ENCODE assay signal across 8 mouse cellular contexts in the genomic region with DNA sequence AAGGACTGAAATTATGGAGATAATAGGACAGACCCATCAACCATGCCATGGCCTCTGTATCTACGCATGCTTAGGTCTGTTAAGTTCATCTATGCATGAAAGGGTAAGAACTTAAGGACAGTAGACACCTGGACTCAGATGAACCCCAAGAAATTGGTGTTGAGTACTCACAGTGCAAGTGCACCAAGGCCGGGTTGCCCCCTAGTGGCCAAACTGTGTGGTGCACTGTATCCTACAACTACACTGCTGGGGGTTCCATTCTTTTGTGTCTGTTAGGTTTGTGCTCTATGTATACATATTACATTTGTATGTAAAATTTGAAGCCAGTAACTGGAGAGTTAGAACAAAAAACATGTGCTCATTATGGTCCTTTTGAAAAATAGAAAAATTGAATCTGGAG.
DNase-seq lines count a peak whose midpoint lies in the region; ATAC-seq and TF ChIP-seq lines count a peak whose summit lies in the region.

No protein-coding gene starts in this region.

- no peak overlapping the region for H3K4me3 ChIP-seq in E14TG2a.4 (replicated peaks; ENCODE audit: low read length)
- H3K4me3 ChIP-seq in liver, embryonic 14.5 days (ENCODE audit: insufficient read depth in 1 of 2, low read depth in 2 of 2, low read length in 2 of 2), result no peak overlapping the region

- TF ChIP-seq EP300 in liver, embryonic 14.5 days (IDR thresholded peaks at IDR 0.05; ENCODE audit: low read depth), result no peak

- no peak overlapping the region for H3K9ac ChIP-seq in liver, embryonic 14.5 days (replicated peaks)

- H3K27ac ChIP-seq in liver, embryonic 14.5 days, result no peak overlapping the region

- H3K9me3 ChIP-seq in E14TG2a.4 (ENCODE audit: low read length), result peaks cover 49% of the 10 kb centered on the region
- H3K9me3 ChIP-seq in liver, embryonic 14.5 days (ENCODE audit: control insufficient read depth, low read length), result no peaks in the 10 kb centered on the region

- TF ChIP-seq CTCF in E14TG2a.4 (conservative IDR thresholded peaks at IDR 0.05; ENCODE audit: low read length), result peak; percentile 76
- TF ChIP-seq CTCF in liver, embryonic 14.5 days (IDR thresholded peaks at IDR 0.05; ENCODE audit: low read depth), result peak; percentile 77

- intact Hi-C loops in left cerebral cortex, postnatal 4 days (cut with DNase I), result no loop called here
- intact Hi-C loops in gastrocnemius, postnatal 14 days (cut with DNase I; ENCODE audit: low total_unique reads), result no loop called here

- no peaks in the 10 kb centered on the region for H3K4me1 ChIP-seq in E14TG2a.4 (replicated peaks; ENCODE audit: low read depth, low read length)
- no peaks in the 10 kb centered on the region for H3K4me1 ChIP-seq in liver, embryonic 14.5 days (replicated peaks; ENCODE audit: control insufficient read depth in 2 of 2, insufficient read depth in 2 of 2, low read length in 1 of 2)

- H3K27me3 ChIP-seq in E14TG2a.4 (ENCODE audit: insufficient read depth, low read length), result no peaks in the 10 kb centered on the region
- H3K27me3 ChIP-seq in liver, embryonic 14.5 days (ENCODE audit: control insufficient read depth, insufficient read depth, low read length), result no peaks in the 10 kb centered on the region

- H3K36me3 ChIP-seq in E14TG2a.4 (ENCODE audit: insufficient read depth, low read length), result no peaks in the 10 kb centered on the region
- no peaks in the 10 kb centered on the region for H3K36me3 ChIP-seq in liver, embryonic 14.5 days (replicated peaks; ENCODE audit: control insufficient read depth, insufficient read depth, low read depth)

- peak; percentile 7 to 11 for DNase-seq in cerebellum, adult 18-20 months
- DNase-seq in left cerebral cortex, postnatal 4 days, result peak; percentile 27
- no peak for DNase-seq in left cerebral cortex, adult 8-10 months (ENCODE audit: low spot score in 2 of 2)
- no peak for DNase-seq in liver, embryonic 14.5 days (ENCODE audit: low read depth in 3 of 3, low spot score in 3 of 3)
- DNase-seq in gastrocnemius, postnatal 14 days, result no peak

- no peak overlapping the region for H3K4me2 ChIP-seq in liver, embryonic 14.5 days (ENCODE audit: low read depth)

- 45% methylated on average over 2 of the region's 2 CpGs for WGBS in liver, embryonic 14.5 days (ENCODE audit: insufficient replicate concordance)

- no peak for ATAC-seq in cerebellum, adult (ENCODE audit: insufficient number of reproducible peaks, low FRiP score, low TSS enrichment)
- ATAC-seq in common myeloid progenitor, adult 5-6 weeks (replicated peaks; ENCODE audit: low read depth, poor library complexity, severe bottlenecking), result 0 out of 2 replicates have a peak, but pooled peaks have one; percentile 65
- no peak for ATAC-seq in liver, embryonic 14.5 days (ENCODE audit: insufficient read depth)

Comparison
In these comparisons a context has a peak if more than half of its experiments do, and no peak if none do; other contexts are left out.
1. DNase-seq: peak in cerebellum, adult 18-20 months (2 of 2) and left cerebral cortex, postnatal 4 days (single experiment); none in left cerebral cortex, adult 8-10 months (0 of 2), liver, embryonic 14.5 days (0 of 3) and gastrocnemius, postnatal 14 days (single experiment).